Mouse (Mus musculus) effector memory CD4-positive, alpha-beta T cell, adult 5 months (primary cell): Measurements from ENCODE around the gene Xpo4. TPM values are rescaled to one million over a fixed set of nuclear protein-coding genes. Genes with fewer than 3 reads are reported as not detected.

Experiments
- polyA plus RNA-seq: library from polyadenylated mRNA; unstranded; fragments of 100-300 nt; shearing (Covaris generic); gene quantifications from one replicate; pipeline ENCODE4 v1.2.1, GENCODE M21; 2017

Gene Xpo4
- 39.4 TPM for polyA plus RNA-seq

DNA sequence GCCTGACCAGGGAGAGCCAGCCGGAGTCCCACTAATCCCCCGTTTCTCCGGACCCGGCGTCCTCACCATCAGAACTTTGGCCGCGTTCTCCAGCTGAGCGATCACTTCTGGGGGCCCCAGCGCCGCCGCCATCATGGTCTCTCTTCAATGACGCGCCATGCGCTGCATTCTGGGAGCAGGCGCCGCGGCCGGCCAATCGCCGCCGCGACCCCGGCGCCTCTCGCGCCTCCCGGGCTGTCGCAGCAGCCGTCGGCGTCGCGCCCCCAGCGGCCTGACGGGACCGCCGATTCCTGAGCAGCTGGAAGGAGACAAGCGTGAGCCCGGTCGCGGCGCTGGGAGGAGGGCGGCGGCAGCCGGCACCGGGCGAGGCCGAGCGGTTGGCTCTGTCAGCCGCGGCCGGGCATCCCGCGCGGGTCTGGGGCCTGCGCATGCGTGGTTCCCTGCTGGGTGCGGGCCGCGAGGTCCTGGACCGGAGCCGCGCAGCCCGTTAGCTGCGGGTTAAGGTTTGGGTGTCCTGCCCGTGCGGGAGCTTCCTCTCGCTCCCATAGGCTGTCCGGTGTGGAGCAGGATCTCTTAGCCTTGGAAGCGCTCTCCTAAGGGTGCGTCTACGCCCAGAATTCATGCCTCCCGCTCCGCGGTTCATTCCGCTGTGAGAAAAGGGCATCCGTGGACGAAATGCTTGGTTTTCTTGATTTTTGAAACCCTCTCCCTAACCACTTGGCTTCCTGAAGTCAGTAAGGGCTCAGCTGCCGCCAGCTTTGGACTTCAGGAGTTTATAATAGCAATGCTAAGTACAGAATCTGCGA is at the start of gene Xpo4:
Gene Xpo4, minus strand, starts transcription at position 609 of the 806 bp plus-strand sequence.

DNA sequence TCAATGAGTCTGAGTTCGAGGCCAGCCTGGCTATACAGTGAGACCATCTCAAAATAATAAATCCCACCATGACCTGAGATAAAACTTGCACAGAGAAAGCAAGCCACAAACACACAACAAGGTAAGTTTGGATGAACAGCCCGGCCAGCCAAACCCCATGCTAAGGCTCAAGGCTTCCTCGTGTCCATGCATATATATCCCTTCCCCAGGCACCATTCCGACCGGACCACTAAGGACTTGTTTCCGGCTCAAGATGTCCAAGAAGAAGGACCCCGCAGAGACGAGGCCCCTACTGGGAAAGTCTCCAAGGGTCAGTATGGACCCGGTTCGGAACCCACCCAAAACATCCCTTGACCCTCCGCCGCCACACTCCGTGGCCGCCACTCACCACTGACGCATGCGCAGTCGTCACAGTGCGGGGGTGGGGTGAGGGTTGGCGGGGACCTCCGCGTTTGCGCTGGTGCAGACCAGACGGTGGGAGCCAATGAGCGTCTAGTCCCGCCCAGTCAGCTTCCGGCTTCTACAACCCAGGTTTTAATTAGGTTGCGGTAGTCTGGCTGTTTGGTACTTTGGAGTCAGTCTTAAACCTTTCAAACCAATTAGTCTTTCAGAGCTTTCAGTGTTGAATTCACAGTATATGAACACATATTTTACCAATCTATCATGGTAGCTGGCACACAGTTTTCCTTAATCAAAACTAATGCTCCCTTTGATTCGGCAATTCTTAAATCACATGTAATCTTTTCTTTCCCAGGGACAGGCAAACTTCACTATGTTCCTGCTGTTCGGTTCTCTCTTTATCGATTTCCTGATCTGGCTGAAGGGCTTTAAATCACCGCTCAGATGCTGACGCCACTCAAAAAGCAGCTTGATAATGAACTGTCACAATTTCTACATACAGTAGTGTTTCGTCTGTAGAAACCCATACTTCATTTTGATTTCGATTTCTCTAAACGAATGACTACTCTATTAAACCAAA is 93.8 kb downstream of the Xpo4 start, which contains the start of gene Eef1akmt1:
Gene Eef1akmt1, minus strand, starts transcription at position 458 of the 979 bp plus-strand sequence.

Other genes with a start within 250 kb of the Xpo4 start
- 1.5 TPM for gene Ift88, start 241.4 kb downstream of the Xpo4 start, polyA plus RNA-seq
- not detected for gene Il17d, start 140.7 kb downstream of the Xpo4 start, polyA plus RNA-seq
- 15.7 TPM for gene Eef1akmt1, start 93.8 kb downstream of the Xpo4 start, polyA plus RNA-seq
- gene Gm49361, start 80.7 kb upstream of the Xpo4 start, polyA plus RNA-seq = not detected
- 110 TPM for gene Lats2, start 93.0 kb upstream of the Xpo4 start, polyA plus RNA-seq
- 298 TPM for gene Sap18, start 132.8 kb upstream of the Xpo4 start, polyA plus RNA-seq
- 1.4 TPM for gene Ska3, start 160.8 kb upstream of the Xpo4 start, polyA plus RNA-seq
- 71.8 TPM for gene Mrpl57, start 160.8 kb upstream of the Xpo4 start, polyA plus RNA-seq
- 148 TPM for gene Zdhhc20, start 224.8 kb upstream of the Xpo4 start, polyA plus RNA-seq